Mouse (Mus musculus) embryonic facial prominence, embryonic 12.5 days (tissue): Measurements from ENCODE around the gene 1700029P11Rik. TPM values are rescaled to one million over a fixed set of nuclear protein-coding genes. Genes with fewer than 3 reads are reported as not detected.

Experiments
- ATAC-seq: fragments of 200-750 bp; cut with Nextera tagmentation; 2 replicates; pipeline ENCODE4 v1.8.0; 2017; ENCODE audit not compliant: insufficient number of reproducible peaks, insufficient read depth, low FRiP score, low TSS enrichment
- H3K27ac ChIP-seq: fragments of 300-500 bp; sonication (generic); 2 replicates; pipeline ENCODE4 v1.5.1; 2016; ENCODE audit warnings: mild to moderate bottlenecking
- H3K27me3 ChIP-seq: fragments of 300-500 bp; sonication (generic); 2 replicates; pipeline ENCODE4 v1.6.1; 2016; ENCODE audit warnings: mild to moderate bottlenecking, moderate library complexity
- H3K36me3 ChIP-seq: fragments of 300-500 bp; sonication (generic); 2 replicates; pipeline ENCODE4 v1.6.1; 2016; ENCODE audit warnings: mild to moderate bottlenecking
- H3K4me1 ChIP-seq: fragments of 300-500 bp; sonication (generic); 2 replicates; pipeline ENCODE4 v1.6.1; 2016
- H3K4me2 ChIP-seq: fragments of 300-500 bp; sonication (generic); replicated peaks from 2 replicates; pipeline ENCODE4 v1.6.1; 2016; ENCODE audit warnings: mild to moderate bottlenecking, moderate library complexity
- H3K4me3 ChIP-seq: fragments of 300-500 bp; sonication (generic); 2 replicates; pipeline ENCODE4 v1.5.1; 2016; ENCODE audit warnings: mild to moderate bottlenecking
- H3K9ac ChIP-seq: fragments of 300-500 bp; sonication (generic); 2 replicates; pipeline ENCODE4 v1.6.1; 2016; ENCODE audit warnings: mild to moderate bottlenecking, moderate library complexity
- H3K9me3 ChIP-seq: fragments of 300-500 bp; sonication (generic); 2 replicates; pipeline ENCODE4 v1.6.1; 2016; ENCODE audit warnings: mild to moderate bottlenecking, moderate library complexity
- WGBS: fragments of 180-500 bp; shearing (Covaris S2); methylation state at CpG from one replicate; pipeline ENCODE4 v1.1.7; 2016; 5-methylcytosine and 5-hydroxymethylcytosine counted together
- polyA plus RNA-seq: library from polyadenylated mRNA; unstranded; fragments of >200 nt; fragmentation: Nextera tagmentation; extraction: Ambion mirVana; gene quantifications from 2 replicates; pipeline ENCODE4 v1.2.1, GENCODE M21; 2016

Gene 1700029P11Rik
- polyA plus RNA-seq, 1 experiment from 2014 or later, result not detected

DNA sequence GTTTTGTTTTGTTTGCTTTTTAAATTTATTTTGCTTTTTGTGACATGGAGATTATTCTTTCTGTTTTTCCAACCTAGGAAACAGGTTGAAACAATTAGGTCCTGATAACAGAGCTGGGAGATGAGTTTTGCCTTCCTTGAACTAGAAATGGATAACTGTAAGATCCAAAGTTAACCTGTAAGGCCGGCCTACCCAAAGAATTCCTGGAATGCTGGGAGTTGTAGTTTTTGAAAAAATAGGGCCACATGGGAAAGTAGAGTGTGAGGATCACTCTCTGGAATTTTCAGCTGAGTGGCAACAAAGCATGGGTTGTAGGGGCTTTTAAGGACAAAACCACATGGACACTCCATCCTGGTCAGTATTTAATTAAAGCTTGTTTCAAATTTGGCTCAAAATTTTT, 1.8 kb downstream of the 1700029P11Rik start:
- no peak for ATAC-seq
- 48% methylated on average over 1 of the region's 1 CpGs for WGBS
- Histone ChIP-seq H3K4me3 (no peak overlapping the region), H3K36me3 (no peaks in the 10 kb centered on the region), H3K27me3 (no peaks in the 10 kb centered on the region), H3K4me2 (no peak overlapping the region), H3K9me3 (no peaks in the 10 kb centered on the region), H3K27ac (no peak overlapping the region), H3K4me1 (no peaks in the 10 kb centered on the region), H3K9ac (no peak overlapping the region)

DNA sequence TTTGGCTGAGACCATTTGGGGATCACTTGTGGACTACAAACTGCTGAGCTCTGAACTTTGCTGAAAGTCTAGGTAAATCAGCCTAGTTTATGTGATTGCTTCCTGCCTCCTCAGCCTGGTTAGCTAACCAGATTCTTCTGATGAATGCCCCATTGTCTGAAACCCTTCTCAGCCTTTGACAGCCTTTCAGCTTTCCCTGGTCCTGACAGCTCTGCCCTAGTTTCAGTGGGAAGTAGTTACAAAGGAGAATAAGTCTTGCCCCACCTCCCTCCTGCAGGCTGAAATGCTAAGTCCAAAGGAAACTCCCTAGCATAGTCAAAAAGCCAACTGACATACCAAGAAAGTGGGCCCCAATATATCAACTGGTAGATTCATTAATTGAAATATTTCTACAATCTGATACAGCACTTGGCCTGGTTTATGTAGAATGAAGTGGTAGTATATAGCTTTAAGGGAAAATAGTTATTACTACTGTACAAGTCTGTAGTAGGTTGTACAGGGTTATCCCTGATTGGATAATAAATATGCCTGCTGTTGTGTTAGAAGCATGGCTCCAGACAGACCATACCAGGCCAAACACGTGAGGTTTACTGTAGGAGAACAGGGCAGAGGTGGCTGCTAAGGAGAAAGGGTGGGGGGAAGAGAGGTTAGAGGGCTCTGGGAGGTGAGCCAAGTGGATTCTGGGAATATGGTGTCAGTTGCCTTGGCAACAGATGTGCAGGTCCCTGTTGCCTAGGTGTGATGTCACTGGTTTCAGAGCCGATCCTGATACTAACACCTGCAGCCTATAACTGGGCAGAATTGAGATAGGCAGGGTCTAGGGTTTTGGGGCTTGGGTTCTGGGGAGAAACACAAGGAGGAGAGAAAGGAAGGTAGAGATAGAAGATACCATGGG, 5.2 kb downstream of the 1700029P11Rik start:
- Histone ChIP-seq H3K9ac (no peak overlapping the region), H3K4me2 (no peak overlapping the region), H3K4me3 (no peak overlapping the region), H3K27ac (peak overlapping the region; percentile 30; the same call in 1 of the 2 replicates), H3K36me3 (no peaks in the 10 kb centered on the region), H3K4me1 (no peaks in the 10 kb centered on the region), H3K9me3 (no peaks in the 10 kb centered on the region), H3K27me3 (no peaks in the 10 kb centered on the region)
- WGBS, result 56% methylated on average over 2 of the region's 2 CpGs
- ATAC-seq, result no peak

DNA sequence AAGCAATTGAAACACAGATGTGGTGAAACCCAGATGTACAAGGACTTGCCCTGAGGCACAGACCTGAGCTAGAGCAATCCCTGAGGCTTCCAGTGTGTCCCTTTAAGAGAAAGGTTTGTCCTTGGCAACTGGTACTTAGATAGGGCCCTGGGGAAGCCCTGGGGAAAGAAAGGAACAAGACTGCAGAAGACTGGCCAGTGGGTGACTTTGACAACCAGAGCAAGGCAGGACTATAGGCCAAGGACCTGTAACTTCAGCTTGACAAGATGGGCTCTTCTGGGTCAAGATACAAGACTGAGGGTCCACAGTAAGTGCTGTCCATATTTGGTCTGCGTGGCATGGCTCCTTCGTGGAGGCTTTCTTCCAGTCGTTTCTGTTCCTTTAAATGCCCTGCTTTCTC, 7.3 kb downstream of the 1700029P11Rik start, which contains the start of gene Xrcc6:
Gene Xrcc6, plus strand, starts transcription at position 190 of the 400 bp plus-strand sequence.
- H3K27me3 ChIP-seq, result no peaks in the 10 kb centered on the region
- no peak within 1 kb of the TSS for H3K4me3 ChIP-seq
- 86% methylated on average over 3 of the region's 3 CpGs for WGBS
- ATAC-seq, result no peak
- H3K4me2 ChIP-seq, result no peak within 1 kb of the TSS
- H3K9ac ChIP-seq, result no peak within 1 kb of the TSS
- H3K9me3 ChIP-seq, result no peaks in the 10 kb centered on the region
- H3K4me1 ChIP-seq, result no peaks in the 10 kb centered on the region
- no peak within 1 kb of the TSS for H3K27ac ChIP-seq
- H3K36me3 ChIP-seq, result no peaks in the 10 kb centered on the region

DNA sequence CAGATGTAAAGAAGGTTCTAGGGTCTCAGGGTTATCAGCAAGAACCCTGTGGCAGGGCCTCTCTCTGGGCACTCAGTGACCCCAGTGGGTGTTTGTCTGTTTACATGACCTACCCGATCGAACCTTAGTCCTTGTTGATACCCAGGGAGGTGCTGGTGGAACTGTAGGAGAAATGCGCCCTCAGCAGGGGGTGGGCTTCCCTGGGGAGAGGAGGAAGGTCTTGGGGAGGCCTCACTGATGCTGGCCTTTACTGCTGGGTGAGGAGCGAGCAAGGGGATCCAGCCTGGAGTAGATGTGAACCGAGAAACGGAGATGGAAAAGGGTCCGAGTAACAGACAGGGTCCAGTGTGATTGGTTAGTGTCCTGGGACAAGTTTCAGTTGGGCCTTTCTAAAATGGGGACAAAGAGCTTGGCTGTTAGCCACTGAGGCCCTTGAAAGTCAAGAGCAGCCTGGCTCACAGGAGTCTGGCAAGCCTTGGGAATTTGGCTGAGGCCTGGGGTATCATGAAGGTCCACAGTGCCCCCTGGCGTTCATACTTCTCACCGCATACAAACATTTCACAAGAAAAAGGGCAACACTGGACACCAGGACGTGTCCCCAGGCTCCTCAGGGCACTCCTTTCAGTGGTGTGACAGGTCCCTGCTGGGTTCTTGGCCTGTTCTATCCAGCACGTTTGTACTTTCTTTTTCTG, 9.2 kb downstream of the 1700029P11Rik start:
- no peak overlapping the region for H3K4me3 ChIP-seq
- H3K9ac ChIP-seq, result no peak overlapping the region; the same call in 1 of the 2 replicates
- peaks cover 17% of the 10 kb centered on the region for H3K36me3 ChIP-seq
- H3K9me3 ChIP-seq, result no peaks in the 10 kb centered on the region
- no peaks in the 10 kb centered on the region for H3K4me1 ChIP-seq
- no peak for ATAC-seq
- WGBS, result 44% methylated on average over 11 of the region's 11 CpGs
- no peak overlapping the region for H3K27ac ChIP-seq
- H3K27me3 ChIP-seq, result no peaks in the 10 kb centered on the region
- H3K4me2 ChIP-seq, result no peak overlapping the region

DNA sequence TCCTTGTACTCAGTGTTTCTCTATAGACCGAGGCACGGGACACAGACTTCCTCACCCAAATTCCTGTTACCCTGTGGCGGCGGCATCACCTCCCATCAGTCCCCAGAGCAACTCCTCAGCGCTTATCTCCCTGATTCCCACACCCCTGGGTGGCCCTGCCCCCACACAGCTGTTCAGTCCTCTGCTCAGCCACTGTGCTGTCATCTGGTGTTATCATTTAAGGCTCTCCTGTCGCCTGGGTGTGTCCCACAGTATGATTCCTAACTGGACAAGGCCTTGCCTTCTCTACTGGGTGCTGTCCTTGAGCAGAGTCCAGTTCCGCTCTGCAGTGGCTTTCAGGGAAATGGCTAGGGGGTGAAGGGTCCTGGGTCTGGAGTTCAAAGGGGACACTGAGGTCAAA, 10.2 kb downstream of the 1700029P11Rik start:
- no peak overlapping the region for H3K27ac ChIP-seq
- H3K9ac ChIP-seq, result no peak overlapping the region
- 58% methylated on average over 7 of the region's 7 CpGs for WGBS
- H3K36me3 ChIP-seq, result peaks cover 26% of the 10 kb centered on the region
- no peaks in the 10 kb centered on the region for H3K4me1 ChIP-seq
- no peak overlapping the region for H3K4me3 ChIP-seq
- no peak for ATAC-seq
- H3K9me3 ChIP-seq, result no peaks in the 10 kb centered on the region
- no peak overlapping the region for H3K4me2 ChIP-seq
- no peaks in the 10 kb centered on the region for H3K27me3 ChIP-seq

DNA sequence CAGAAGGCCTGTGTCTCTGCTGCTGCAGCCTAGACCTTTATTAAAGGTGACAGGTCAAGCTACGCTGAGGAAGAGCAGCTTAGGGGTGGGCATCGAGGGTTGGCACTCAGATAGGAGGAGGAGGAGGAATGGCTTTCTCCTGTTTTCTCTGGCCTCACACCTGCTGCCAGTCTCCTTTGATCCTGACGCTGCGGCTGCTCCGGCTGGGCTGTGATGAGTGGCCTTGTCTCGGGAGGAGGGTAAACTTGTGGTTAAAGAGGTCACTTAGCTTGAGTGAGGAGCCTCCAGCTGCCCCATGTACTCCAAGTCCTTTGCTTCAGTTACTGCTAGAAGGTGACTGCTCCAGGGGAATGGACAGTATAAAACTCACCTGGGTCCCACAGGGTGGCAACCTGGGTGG, 13.7 kb downstream of the 1700029P11Rik start:
- Histone ChIP-seq H3K9ac (no peak overlapping the region), H3K36me3 (peaks cover 52% of the 10 kb centered on the region), H3K27ac (no peak overlapping the region), H3K4me2 (no peak overlapping the region), H3K27me3 (no peaks in the 10 kb centered on the region), H3K4me3 (no peak overlapping the region), H3K9me3 (no peaks in the 10 kb centered on the region), H3K4me1 (no peaks in the 10 kb centered on the region)
- ATAC-seq, result no peak
- WGBS, result 91% methylated on average over 6 of the region's 6 CpGs

DNA sequence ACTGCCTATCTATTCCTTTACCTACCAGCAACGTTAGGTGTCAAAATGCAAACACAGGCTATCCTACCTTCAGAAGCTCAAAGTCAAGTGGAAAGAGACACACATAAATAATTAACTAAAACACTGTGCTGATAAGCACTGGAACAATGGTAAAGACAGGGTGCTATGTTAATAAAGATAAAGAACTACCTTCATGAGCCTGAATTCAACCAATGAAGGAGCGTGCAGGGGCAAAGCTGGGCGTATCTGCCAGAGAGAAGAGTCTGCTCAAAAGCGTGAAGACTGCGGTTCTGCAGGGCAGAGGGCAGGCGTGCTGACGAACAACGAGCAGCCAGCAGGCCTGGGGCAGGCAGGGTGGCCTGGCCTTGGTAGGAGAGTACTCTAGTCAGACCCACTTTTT, 23.9 kb downstream of the 1700029P11Rik start:
- Histone ChIP-seq H3K4me3 (no peak overlapping the region), H3K4me2 (no peak overlapping the region), H3K36me3 (peaks cover 23% of the 10 kb centered on the region; the same call in 1 of the 2 replicates), H3K27me3 (no peaks in the 10 kb centered on the region), H3K4me1 (no peaks in the 10 kb centered on the region), H3K9me3 (no peaks in the 10 kb centered on the region), H3K9ac (no peak overlapping the region), H3K27ac (no peak overlapping the region)
- 90% methylated on average over 8 of the region's 8 CpGs for whole genome bisulfite sequencing
- no peak for ATAC-seq

DNA sequence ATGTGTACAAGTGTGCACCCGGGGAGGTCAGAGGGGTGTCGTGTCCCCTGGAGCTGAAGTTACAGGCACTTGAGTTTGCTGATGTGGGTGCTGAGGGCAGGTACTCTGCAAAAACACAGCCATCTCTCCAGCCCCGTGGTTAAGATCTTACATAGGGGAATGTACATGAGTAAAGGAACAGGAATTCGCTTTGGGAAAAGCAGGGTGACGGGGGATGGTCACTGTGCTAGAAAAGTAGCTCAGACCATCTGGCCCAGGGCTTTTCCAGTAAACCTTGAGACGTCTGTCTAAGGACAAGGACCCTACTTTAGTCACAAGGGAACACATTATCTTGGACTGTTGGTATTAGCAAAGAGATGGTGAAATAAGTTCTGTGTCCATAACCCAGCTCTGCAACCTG, 31.6 kb downstream of the 1700029P11Rik start:
- H3K4me1 ChIP-seq, result peaks cover 14% of the 10 kb centered on the region
- no peaks in the 10 kb centered on the region for H3K9me3 ChIP-seq
- H3K4me2 ChIP-seq, result no peak overlapping the region
- no peaks in the 10 kb centered on the region for H3K27me3 ChIP-seq
- ATAC-seq, result no peak
- no peak overlapping the region for H3K27ac ChIP-seq
- H3K4me3 ChIP-seq, result no peak overlapping the region
- H3K9ac ChIP-seq, result no peak overlapping the region
- H3K36me3 ChIP-seq, result no peaks in the 10 kb centered on the region
- WGBS, result 79% methylated on average over 6 of the region's 6 CpGs

DNA sequence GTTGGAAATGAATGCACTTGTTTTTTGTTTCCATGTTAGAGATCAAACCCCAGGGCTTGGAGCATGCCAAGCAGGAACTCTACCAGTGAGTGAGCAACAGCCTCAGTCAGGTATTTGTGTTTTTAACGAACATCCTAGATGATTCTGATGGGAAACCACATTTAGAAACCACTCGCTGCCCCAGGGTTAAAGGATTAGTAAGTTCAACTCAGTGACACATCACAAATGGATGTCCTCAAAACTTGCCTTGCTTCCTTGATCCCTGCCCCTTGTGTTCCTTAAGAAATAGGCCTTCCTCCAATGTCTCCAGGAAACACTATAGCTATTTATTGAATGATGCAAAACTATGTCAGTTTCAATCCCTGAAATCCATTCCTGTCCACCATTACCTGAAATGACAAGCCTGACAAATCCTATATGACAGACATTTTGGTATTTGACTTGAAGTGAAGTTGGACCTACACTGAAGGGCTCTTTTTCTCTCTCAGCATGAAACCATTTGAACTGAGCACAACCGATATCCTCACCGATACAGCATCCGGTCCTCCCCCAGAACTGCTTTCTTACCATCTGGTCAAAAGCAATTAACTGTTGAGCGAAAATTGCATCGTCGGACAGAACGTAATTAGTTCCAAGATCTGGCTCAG, 34.5 kb downstream of the 1700029P11Rik start:
- no peak for ATAC-seq
- H3K9me3 ChIP-seq, result no peaks in the 10 kb centered on the region
- H3K36me3 ChIP-seq, result peaks cover 5% of the 10 kb centered on the region; the same call in 1 of the 2 replicates
- 14% methylated on average over 9 of the region's 9 CpGs for WGBS
- H3K4me3 ChIP-seq, result peak overlapping the region; percentile 92
- no peaks in the 10 kb centered on the region for H3K27me3 ChIP-seq
- H3K9ac ChIP-seq, result peak overlapping the region; percentile 84
- H3K27ac ChIP-seq, result 0 out of 2 replicates have a peak overlapping the region, but pooled peaks have one; percentile 74
- H3K4me1 ChIP-seq, result peaks cover 14% of the 10 kb centered on the region
- H3K4me2 ChIP-seq, result peak overlapping the region; percentile 93

DNA sequence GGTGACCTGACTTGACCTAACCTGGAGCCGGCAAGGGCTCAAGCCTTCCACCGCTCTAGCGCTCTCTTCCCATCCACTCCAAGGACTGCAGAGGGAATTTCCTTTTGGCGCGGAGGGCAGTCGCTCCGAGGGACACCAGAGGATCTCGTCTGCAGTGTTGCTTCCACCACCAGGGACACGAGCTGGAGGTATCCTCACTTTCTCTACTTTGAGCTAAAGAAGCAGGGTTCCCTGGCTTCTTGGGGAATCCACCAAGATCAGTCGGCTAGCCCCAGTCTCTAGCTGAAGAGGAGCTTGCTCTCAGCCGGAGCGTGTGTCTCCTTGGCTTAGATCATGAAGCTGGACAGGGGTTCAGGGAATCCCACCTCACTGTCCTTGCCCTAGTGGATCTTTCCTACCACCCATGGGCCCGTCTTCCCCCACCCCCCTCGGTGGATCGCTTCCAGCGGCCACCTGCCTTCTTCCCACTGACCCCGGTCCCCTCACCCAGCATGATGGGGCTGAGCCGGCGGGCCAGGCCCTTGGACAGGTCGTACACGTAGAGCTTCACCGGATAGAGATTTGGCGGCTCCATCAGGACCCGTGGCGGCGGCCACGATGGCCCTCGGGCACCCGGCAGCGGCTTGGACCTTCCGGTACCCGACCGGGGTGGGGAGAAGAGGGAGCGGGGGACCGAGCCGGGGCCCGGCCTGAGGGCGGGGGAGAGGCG, 35.2 kb downstream of the 1700029P11Rik start:
- peak overlapping the region; percentile 74 for H3K27ac ChIP-seq
- H3K9ac ChIP-seq, result peak overlapping the region; percentile 84
- peak; percentile 75 for ATAC-seq
- H3K27me3 ChIP-seq, result no peaks in the 10 kb centered on the region
- under 1% methylated on average over 39 of the region's 39 CpGs for WGBS
- peaks cover 10% of the 10 kb centered on the region; the same call in 1 of the 2 replicates for H3K36me3 ChIP-seq
- peaks cover 14% of the 10 kb centered on the region for H3K4me1 ChIP-seq
- no peaks in the 10 kb centered on the region for H3K9me3 ChIP-seq
- peak overlapping the region; percentile 93 for H3K4me2 ChIP-seq
- H3K4me3 ChIP-seq, result peak overlapping the region; percentile 92
